Mouse (Mus musculus) limb, embryonic 12.5 days (tissue): ENCODE measurements around the gene Pex14. TPM values are rescaled to one million over a fixed set of nuclear protein-coding genes. Genes with fewer than 3 reads are reported as not detected.
"Not testable (repeated sequence)": the region's sequence is repeated elsewhere in the genome, so short reads cannot be mapped to it uniquely, and the experiment has no call there.

Experiments used
- ATAC-seq: fragments of 200-750 bp; cut with Nextera tagmentation; 2 replicates; pipeline ENCODE4 v1.8.0; 2017; ENCODE audit warnings: low read depth, moderate TSS enrichment; ENCODE audit not compliant: insufficient number of reproducible peaks, insufficient read depth, low FRiP score, low TSS enrichment
- H3K27ac ChIP-seq: fragments of 300-500 bp; sonication (generic); 2 replicates; pipeline ENCODE4 v1.5.1; 2016; ENCODE audit warnings: mild to moderate bottlenecking, moderate library complexity
- H3K27me3 ChIP-seq: fragments of 300-500 bp; sonication (generic); 2 replicates; pipeline ENCODE4 v1.6.1; 2016; ENCODE audit warnings: mild to moderate bottlenecking, moderate library complexity
- H3K36me3 ChIP-seq: fragments of 300-500 bp; sonication (generic); 2 replicates; pipeline ENCODE4 v1.6.1; 2016; ENCODE audit warnings: mild to moderate bottlenecking, moderate library complexity
- H3K4me1 ChIP-seq: fragments of 300-500 bp; sonication (generic); replicated peaks from 2 replicates; pipeline ENCODE4 v1.6.1; 2016
- H3K4me2 ChIP-seq: fragments of 300-500 bp; sonication (generic); 2 replicates; pipeline ENCODE4 v1.6.1; 2016; ENCODE audit warnings: mild to moderate bottlenecking, moderate library complexity
- H3K4me3 ChIP-seq: fragments of 300-500 bp; sonication (generic); replicated peaks from 2 replicates; pipeline ENCODE4 v1.5.1; 2016; ENCODE audit warnings: mild to moderate bottlenecking
- H3K9ac ChIP-seq: fragments of 300-500 bp; sonication (generic); replicated peaks from 2 replicates; pipeline ENCODE4 v1.6.1; 2016; ENCODE audit warnings: mild to moderate bottlenecking, moderate library complexity
- H3K9me3 ChIP-seq: fragments of 300-500 bp; sonication (generic); 2 replicates; pipeline ENCODE4 v1.6.1; 2016; ENCODE audit warnings: mild to moderate bottlenecking, moderate library complexity
- WGBS: fragments of 180-500 bp; shearing (Covaris S2); methylation state at CpG from one replicate; pipeline ENCODE4 v1.1.7; 2016; 5-methylcytosine and 5-hydroxymethylcytosine counted together
- polyA plus RNA-seq: library from polyadenylated mRNA; unstranded; fragments of >200 nt; fragmentation: Nextera tagmentation; extraction: Ambion mirVana; gene quantifications from 2 replicates; pipeline ENCODE4 v1.2.1, GENCODE M21; 2016

Gene Pex14
- polyA plus RNA-seq, 1 experiment from 2014 or later, result 55.2 TPM

DNA sequence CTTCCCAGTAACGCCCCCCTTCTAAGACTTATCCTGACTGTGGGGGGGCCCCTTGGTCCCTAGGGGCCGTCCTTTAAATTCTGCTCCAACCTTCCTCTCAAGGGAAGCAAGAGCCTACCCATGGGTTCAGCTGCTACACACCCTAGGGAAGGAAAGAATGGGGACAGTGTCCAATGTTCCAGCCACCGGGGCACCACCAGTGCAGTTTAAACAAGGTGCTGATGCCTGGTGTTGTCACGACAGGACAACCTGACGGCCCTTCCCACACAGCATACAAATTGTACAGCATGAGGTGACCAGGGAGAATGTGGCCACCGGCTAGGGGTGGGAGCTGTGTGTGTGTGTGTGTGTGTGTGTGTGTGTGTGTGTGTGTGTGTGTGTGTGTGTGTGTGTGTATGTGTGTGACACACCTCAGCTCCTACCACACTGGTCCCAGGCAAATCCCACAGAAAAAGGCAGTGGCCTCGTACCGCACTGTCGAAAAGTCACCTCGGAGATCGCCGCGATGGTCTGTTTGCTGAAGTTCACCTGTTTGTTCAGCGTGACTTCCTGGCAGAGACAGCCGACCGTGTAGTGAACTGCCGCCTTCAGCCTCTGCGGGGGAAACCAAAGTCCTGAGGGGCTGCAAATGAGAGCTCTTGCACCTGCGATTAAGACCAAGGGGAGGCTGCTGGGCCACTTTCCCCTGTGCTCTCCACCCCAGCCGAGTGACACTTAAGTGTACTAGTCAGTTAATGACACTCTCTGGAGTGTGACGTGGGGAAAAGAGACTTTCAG is 32.3 kb upstream of the Pex14 start:
- peaks cover 7% of the 10 kb centered on the region for H3K4me1 ChIP-seq
- H3K4me2 ChIP-seq, result no peak overlapping the region
- H3K36me3 ChIP-seq, result peaks cover 45% of the 10 kb centered on the region
- ATAC-seq, result no peak
- H3K9me3 ChIP-seq, result no peaks in the 10 kb centered on the region
- WGBS, result 84% methylated on average over 21 of the region's 21 CpGs
- H3K9ac ChIP-seq, result no peak overlapping the region
- no peak overlapping the region for H3K4me3 ChIP-seq
- no peaks in the 10 kb centered on the region for H3K27me3 ChIP-seq
- no peak overlapping the region for H3K27ac ChIP-seq

DNA sequence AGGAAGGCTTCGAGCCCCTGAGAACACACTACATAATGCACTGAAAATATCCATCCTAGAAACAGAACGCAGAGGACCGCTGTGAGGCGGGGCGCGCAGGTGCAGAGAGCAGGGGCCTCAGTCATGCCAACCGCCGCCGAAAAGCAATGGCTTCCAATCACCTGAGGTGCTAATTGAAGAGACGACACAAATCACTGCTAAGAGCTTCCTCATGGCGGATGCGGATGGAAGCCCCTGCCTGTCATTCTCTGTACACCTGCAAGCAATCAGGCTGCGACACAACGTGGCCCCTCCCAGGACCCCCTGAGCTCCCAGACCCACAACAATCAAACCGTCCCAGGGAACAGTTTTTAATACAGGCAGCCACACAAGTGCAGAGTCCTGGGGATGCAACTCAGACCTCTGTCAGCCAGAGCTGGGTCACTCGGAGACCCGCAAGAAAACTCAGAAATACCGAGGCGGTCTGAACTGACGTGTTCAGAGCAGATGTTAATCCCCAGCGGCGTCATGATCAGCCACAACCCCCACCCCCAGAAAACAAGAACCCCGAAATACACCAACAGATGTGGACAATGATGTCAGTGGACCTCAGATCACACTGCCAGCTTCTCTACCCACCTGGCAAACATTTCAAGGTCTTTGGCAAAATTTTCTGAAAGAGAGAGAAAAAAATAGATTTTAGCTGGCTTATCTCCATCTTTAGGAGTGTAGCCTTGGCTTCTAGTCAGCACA is 31.5 kb upstream of the Pex14 start:
- no peak overlapping the region for H3K4me3 ChIP-seq
- peaks cover 53% of the 10 kb centered on the region for H3K36me3 ChIP-seq
- H3K9me3 ChIP-seq, result no peaks in the 10 kb centered on the region
- 75% methylated on average over 23 of the region's 23 CpGs for WGBS
- no peak overlapping the region for H3K4me2 ChIP-seq
- no peak overlapping the region for H3K9ac ChIP-seq
- no peak overlapping the region for H3K27ac ChIP-seq
- no peak for ATAC-seq
- no peaks in the 10 kb centered on the region for H3K27me3 ChIP-seq
- H3K4me1 ChIP-seq, result no peaks in the 10 kb centered on the region

DNA sequence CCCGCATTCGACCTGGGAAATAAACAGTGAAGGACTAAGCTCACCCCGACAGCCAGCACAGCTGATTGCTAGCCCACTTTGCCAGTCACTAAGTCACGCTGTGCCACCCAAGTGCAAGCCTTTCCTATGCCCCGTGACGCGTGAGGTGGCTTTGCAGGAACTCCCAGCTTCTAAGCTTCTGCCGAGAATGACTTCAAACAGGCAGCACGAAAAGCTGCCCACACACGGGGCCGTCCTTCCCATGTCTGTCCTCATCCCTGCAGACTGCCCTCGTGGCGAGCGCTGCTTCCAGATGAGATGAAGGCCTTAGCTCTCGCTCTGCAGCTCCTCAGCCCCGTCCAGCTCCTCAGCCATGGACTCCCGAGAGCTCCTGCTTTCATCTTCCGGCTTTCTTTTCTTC is 28.8 kb upstream of the Pex14 start:
- H3K9ac ChIP-seq, result no peak overlapping the region
- no peak for ATAC-seq
- H3K4me3 ChIP-seq, result no peak overlapping the region
- H3K4me2 ChIP-seq, result no peak overlapping the region
- WGBS, result 82% methylated on average over 18 of the region's 18 CpGs
- no peaks in the 10 kb centered on the region for H3K4me1 ChIP-seq
- H3K27ac ChIP-seq, result no peak overlapping the region
- no peaks in the 10 kb centered on the region for H3K9me3 ChIP-seq
- no peaks in the 10 kb centered on the region for H3K27me3 ChIP-seq
- peaks cover 60% of the 10 kb centered on the region for H3K36me3 ChIP-seq

DNA sequence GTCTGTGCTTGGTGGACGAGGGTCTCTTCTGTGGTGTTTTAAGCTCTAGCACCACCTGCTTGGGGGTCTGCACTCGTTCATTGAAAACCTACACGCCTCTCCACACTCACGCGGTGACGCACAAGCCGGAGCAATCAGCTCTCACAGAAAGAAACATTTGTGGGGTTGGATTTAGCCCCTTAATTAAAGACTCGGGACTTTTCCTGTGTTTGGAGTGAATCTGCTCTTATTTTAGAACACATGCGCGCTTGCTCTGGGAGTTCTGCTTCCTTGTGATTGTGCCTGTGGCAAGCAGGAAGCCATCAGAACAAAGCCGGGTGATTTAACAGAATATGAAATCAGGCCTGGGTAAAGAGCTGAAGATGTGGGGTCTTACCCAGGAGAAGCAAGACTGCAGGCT is 27.0 kb upstream of the Pex14 start, which contains the start of gene Cort:
TSS of gene Cort (minus strand) at position 101 of the 400 bp plus-strand sequence.
- Histone ChIP-seq H3K4me1 (no peaks in the 10 kb centered on the region), H3K27me3 (no peaks in the 10 kb centered on the region), H3K27ac (no peak within 1 kb of the TSS), H3K9ac (no peak within 1 kb of the TSS), H3K4me3 (no peak within 1 kb of the TSS), H3K4me2 (no peak within 1 kb of the TSS), H3K36me3 (peaks cover 59% of the 10 kb centered on the region), H3K9me3 (no peaks in the 10 kb centered on the region)
- 88% methylated on average over 11 of the region's 11 CpGs for WGBS
- ATAC-seq, result no peak

DNA sequence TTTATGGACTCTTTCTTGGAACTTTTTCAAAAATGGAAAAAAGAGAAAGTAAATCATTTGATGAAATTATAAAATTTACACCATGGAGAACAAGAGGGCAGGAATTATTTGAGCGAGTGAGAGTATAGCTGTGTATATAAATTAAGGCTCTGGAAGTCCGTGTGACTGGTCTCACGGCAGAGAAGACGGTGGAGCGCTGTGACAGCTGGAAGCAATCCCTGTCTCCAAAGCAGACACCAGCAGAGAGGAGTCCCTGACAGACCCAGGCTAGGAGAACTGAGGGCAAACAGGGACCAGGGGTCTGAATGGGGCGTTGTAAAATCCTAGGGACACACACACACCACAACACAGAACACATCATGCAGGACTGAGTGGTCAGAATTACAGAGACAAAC is 26.4 kb upstream of the Pex14 start:
- WGBS, result 71% methylated on average over 6 of the region's 6 CpGs
- Histone ChIP-seq H3K4me1 (no peaks in the 10 kb centered on the region), H3K27ac (no peak overlapping the region), H3K4me2 (no peak overlapping the region), H3K9me3 (no peaks in the 10 kb centered on the region), H3K9ac (no peak overlapping the region), H3K27me3 (no peaks in the 10 kb centered on the region), H3K4me3 (no peak overlapping the region), H3K36me3 (peaks cover 54% of the 10 kb centered on the region)
- ATAC-seq, result no peak

DNA sequence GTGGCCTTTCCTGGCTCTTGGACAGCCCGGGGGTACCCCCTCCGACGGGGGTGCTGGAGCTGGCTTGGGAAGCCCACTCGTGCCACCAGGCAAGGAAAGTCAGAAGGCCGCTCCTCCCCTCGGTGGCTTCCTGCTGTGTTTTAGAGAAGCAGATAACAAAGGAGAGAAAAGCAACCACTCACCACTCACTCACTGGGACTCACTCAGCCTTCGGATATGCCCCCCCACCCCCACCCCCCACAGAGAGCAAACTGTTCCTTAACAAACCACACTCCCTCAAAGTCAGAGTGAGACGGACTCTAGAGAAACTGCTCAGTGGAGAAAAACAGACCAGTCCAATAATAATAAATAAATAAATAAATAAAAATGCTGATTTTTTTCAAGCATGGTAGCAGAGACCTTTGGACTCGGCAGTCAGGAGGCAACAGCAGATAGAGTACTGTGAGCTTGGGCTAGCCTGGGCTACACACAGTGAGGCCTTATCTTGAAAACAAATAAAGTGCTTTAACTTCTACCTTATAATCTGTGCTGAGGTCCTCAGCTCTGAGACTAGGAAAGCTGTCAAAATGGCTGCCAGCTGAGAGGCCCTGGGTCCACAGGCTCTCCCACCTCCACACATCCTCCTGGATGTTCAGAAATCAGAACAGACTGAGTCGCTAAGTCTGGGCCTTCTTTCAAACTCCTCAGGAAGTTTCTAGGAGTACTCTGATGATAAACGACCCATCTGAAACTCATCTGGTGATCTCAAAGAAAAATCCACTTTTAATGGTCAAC is 25.9 kb upstream of the Pex14 start:
- H3K36me3 ChIP-seq, result peaks cover 48% of the 10 kb centered on the region
- no peak overlapping the region for H3K4me2 ChIP-seq
- H3K9me3 ChIP-seq, result no peaks in the 10 kb centered on the region
- no peaks in the 10 kb centered on the region for H3K27me3 ChIP-seq
- H3K4me3 ChIP-seq, result no peak overlapping the region
- WGBS, result 72% methylated on average over 11 of the region's 11 CpGs
- no peak overlapping the region for H3K9ac ChIP-seq
- H3K4me1 ChIP-seq, result no peaks in the 10 kb centered on the region
- H3K27ac ChIP-seq, result no peak overlapping the region
- no peak for ATAC-seq

DNA sequence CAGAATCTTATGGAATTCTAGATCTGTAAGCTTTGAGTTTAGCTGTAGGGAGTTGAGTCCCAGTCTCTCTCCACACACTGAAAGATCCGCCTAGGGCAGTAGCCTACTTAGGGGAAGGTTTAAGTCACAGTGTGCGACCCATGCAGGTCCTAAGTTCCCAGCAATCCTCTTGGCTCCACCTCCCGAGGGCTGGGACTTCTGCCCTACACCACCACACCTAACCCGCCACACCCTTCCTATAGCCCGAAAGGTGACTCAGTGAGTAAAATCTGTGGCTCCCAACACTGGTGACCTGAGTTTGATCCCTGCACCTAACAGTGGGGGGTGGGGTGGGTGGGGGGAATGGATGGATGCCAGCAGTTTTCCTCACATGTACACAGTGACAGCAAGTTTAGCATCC is 23.8 kb upstream of the Pex14 start:
- 64% methylated on average over 5 of the region's 5 CpGs for WGBS
- Histone ChIP-seq H3K4me2 (no peak overlapping the region), H3K4me3 (no peak overlapping the region), H3K27ac (no peak overlapping the region), H3K9me3 (no peaks in the 10 kb centered on the region), H3K36me3 (peaks cover 35% of the 10 kb centered on the region), H3K27me3 (no peaks in the 10 kb centered on the region), H3K9ac (no peak overlapping the region), H3K4me1 (peaks cover 7% of the 10 kb centered on the region)
- ATAC-seq, result no peak

DNA sequence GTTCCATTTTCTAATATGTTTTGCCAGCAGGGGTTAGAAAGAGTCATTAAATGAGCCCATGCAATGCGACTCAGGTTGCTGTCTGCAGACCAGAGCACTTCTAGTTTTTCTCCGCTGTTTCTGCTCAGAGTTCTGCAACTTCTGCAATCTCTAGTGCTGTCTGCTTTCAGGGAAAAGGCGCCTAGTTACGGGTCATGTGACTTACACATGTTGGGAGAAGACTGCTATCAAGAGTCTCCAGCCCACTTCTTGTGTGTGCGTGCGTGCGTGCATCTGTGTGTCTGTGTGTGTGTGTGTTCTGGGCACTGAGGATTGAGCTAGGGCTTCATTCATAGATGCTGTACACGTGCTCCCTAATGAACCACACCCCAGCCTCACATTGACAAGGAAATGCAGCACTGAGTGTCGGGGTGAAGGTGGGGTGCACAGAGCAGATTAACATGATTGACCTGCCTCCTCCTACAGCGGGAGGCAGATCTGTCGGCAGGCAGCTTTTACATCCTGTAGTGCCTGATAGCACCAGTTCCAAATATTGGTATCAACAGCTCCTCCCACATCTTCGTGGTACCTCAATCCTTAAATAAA is 20.4 kb upstream of the Pex14 start:
- peaks cover 23% of the 10 kb centered on the region for H3K36me3 ChIP-seq
- not testable (repeated sequence) for H3K9ac ChIP-seq, ATAC-seq, H3K4me1 ChIP-seq, H3K9me3 ChIP-seq, H3K27me3 ChIP-seq, H3K4me3 ChIP-seq, H3K4me2 ChIP-seq, H3K27ac ChIP-seq
- WGBS, result 76% methylated on average over 12 of the region's 12 CpGs

DNA sequence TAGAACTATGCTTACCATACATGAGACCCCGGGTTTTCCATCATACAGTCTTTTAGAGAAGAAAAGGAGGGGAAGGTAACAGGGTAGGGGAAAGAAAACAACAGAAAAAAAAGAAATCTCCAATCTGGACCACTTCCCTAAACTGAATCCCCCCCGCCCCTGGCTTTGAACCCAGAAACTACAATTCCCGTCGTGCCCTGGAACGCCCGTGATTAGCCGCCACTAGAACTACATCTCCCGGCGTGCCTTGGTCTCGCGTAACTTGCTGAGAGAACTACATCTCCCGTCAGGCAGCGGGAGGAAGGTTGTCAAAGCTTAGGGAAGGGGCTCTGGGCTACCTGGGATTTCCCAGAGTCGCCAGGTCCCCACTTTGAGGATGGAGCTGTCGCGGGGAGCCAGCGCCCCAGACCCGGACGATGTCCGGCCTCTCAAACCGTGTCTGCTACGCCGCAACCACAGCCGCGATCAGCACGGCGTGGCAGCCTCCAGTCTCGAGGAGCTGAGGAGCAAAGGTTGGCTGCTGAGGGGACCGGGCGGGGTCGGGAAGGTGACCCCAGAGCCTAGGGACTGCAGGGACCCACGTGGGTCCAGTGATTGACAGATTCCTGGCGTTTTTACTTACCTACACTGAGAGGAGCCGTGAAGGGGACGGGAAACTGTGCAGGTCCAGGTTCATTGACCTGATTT is 4.3 kb upstream of the Pex14 start, which contains the start of gene Dffa:
TSS of gene Dffa (plus strand) at position 272 of the 687 bp plus-strand sequence.
- Histone ChIP-seq H3K4me1 (peaks cover 7% of the 10 kb centered on the region), H3K9ac (peak within 1 kb of the TSS; percentile 79), H3K9me3 (no peaks in the 10 kb centered on the region), H3K27ac (no peak within 1 kb of the TSS), H3K4me3 (peak within 1 kb of the TSS; percentile 76), H3K36me3 (peaks cover 26% of the 10 kb centered on the region), H3K27me3 (no peaks in the 10 kb centered on the region), H3K4me2 (peak within 1 kb of the TSS; percentile 89)
- WGBS, result 1% methylated on average over 35 of the region's 35 CpGs
- peak; percentile 78 for ATAC-seq

DNA sequence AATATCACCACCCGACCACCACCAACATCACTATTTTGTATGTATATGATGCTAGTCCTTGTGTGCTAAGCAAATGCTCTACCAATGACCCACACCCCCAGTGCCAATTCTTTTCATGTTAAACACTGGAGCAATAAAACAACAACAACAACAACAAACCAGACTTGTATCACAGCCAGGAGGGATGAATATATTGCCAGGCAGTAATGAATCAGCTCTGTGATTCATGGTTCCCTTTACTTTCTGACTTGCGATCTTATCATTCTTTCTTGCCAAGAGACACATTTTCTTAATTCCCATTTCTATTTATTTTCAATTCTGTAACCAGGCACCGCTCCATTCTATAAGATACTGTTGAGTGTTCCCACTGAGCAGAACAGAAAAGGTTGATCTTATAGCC is 1.8 kb upstream of the Pex14 start:
- no peaks in the 10 kb centered on the region for H3K9me3 ChIP-seq
- no peak overlapping the region for H3K4me2 ChIP-seq
- H3K4me3 ChIP-seq, result no peak overlapping the region
- H3K27ac ChIP-seq, result no peak overlapping the region
- peaks cover 19% of the 10 kb centered on the region for H3K4me1 ChIP-seq
- peaks cover 4% of the 10 kb centered on the region; the same call in 1 of the 2 replicates for H3K36me3 ChIP-seq
- H3K9ac ChIP-seq, result no peak overlapping the region
- ATAC-seq, result no peak
- H3K27me3 ChIP-seq, result no peaks in the 10 kb centered on the region
- WGBS, result 85% methylated on average over 3 of the region's 3 CpGs
